Mouse (Mus musculus) MEL (cell line): ENCODE measurements around the gene Hamp2. TPM values are rescaled to one million over a fixed set of nuclear protein-coding genes. Genes with fewer than 3 reads are reported as not detected.

Source experiments
- DNase-seq: peaks from one replicate; pipeline ENCODE4 v3.0.0; 2011; ENCODE audit warnings: low read depth, low spot score
- H3K27ac ChIP-seq: 2 replicates; pipeline ENCODE4 v1.5.1; 2012; ENCODE audit warnings: low read depth, mild to moderate bottlenecking, control low read depth, low read length, moderate library complexity; ENCODE audit not compliant: control insufficient read depth
- H3K27me3 ChIP-seq, 2 experiments: fragments of 150-350 bp in 1 of 2; sonication (generic) in 1 of 2; 2 replicates each; pipeline ENCODE4 v1.6.1; 2012; ENCODE audit warnings: low read length in 2 of 2, mild to moderate bottlenecking in 2 of 2, improper control_type of control experiment in 1 of 2, moderate library complexity in 1 of 2; ENCODE audit not compliant: insufficient read depth in 2 of 2, control insufficient read depth in 1 of 2
- H3K36me3 ChIP-seq, 2 experiments: 2 replicates each; pipeline ENCODE4 v1.6.1; 2012 to 2014; ENCODE audit warnings: low read length in 2 of 2, improper control_type of control experiment in 1 of 2, inconsistent platforms in 1 of 2, mild to moderate bottlenecking in 1 of 2; ENCODE audit not compliant: insufficient read depth in 2 of 2, control insufficient read depth in 1 of 2
- H3K4me1 ChIP-seq, 2 experiments: fragments of 150-350 bp in 1 of 2; sonication (generic) in 1 of 2; 2 replicates each; pipeline ENCODE4 v1.6.1; 2012; ENCODE audit warnings: low read length in 2 of 2, improper control_type of control experiment in 1 of 2, mild to moderate bottlenecking in 1 of 2; ENCODE audit not compliant: insufficient read depth in 2 of 2, control insufficient read depth in 1 of 2
- H3K4me3 ChIP-seq, 2 experiments: fragments of 150-350 bp in 1 of 2; sonication (generic) in 1 of 2; 2 replicates each; pipeline ENCODE4 v1.5.1; 2012; ENCODE audit warnings: low read depth in 2 of 2, low read length in 2 of 2, mild to moderate bottlenecking in 2 of 2, moderate library complexity in 2 of 2, control low read depth in 1 of 2, improper control_type of control experiment in 1 of 2; ENCODE audit not compliant: control insufficient read depth in 1 of 2, insufficient read depth in 1 of 2
- H3K79me2 ChIP-seq: 2 replicates; pipeline ENCODE4 v1.6.1; 2012; ENCODE audit warnings: mild to moderate bottlenecking, low read length, moderate library complexity; ENCODE audit not compliant: control insufficient read depth, poor library complexity, insufficient read depth
- H3K9ac ChIP-seq: 2 replicates; pipeline ENCODE4 v1.6.1; 2012; ENCODE audit warnings: low read depth, mild to moderate bottlenecking, control low read depth, low read length, moderate library complexity; ENCODE audit not compliant: control insufficient read depth, poor library complexity, severe bottlenecking
- H3K9me3 ChIP-seq: fragments of 150-350 bp; sonication (generic); replicated peaks from 2 replicates; pipeline ENCODE4 v1.6.1; 2012; ENCODE audit warnings: mild to moderate bottlenecking, low read length, improper control_type of control experiment, moderate library complexity; ENCODE audit not compliant: insufficient read depth
- BHLHE40 ChIP-seq: IDR thresholded peaks from 2 replicates; pipeline ENCODE4 v1.6.1; 2012; ENCODE audit warnings: low read depth, mild to moderate bottlenecking, inconsistent platforms, low read length, improper control_type of control experiment, borderline replicate concordance
- CHD1 ChIP-seq: IDR thresholded peaks from 2 replicates; pipeline ENCODE4 v1.6.1; 2012; ENCODE audit warnings: low read depth, mild to moderate bottlenecking, inconsistent platforms, low read length, improper control_type of control experiment
- CTCF ChIP-seq, 3 experiments: IDR thresholded peaks in 2 of 3; conservative IDR thresholded peaks in 1 of 3; 2 replicates each; pipeline ENCODE4 v1.5.1; 2011 to 2012; ENCODE audit warnings: low read length in 3 of 3, low read depth in 2 of 3, mild to moderate bottlenecking in 2 of 3, improper control_type of control experiment in 1 of 3, inconsistent platforms in 1 of 3, mixed read lengths in 1 of 3, moderate library complexity in 1 of 3; ENCODE audit not compliant: control insufficient read depth in 1 of 3, insufficient read depth in 1 of 3, poor library complexity in 1 of 3, severe bottlenecking in 1 of 3
- ELF1 ChIP-seq: IDR thresholded peaks from 2 replicates; pipeline ENCODE4 v1.6.1; 2014; ENCODE audit warnings: low read depth, mild to moderate bottlenecking, inconsistent platforms, low read length, improper control_type of control experiment, moderate library complexity
- EP300 ChIP-seq, 2 experiments: IDR thresholded peaks; 2 replicates each; pipeline ENCODE4 v1.6.1; 2011; ENCODE audit warnings: improper control_type of control experiment in 2 of 2, low read length in 2 of 2, low read depth in 1 of 2, mild to moderate bottlenecking in 1 of 2
- GABPA ChIP-seq: IDR thresholded peaks from 2 replicates; pipeline ENCODE4 v1.6.1; 2012; ENCODE audit warnings: low read depth, mild to moderate bottlenecking, inconsistent platforms, low read length, improper control_type of control experiment, moderate library complexity
- HCFC1 ChIP-seq: IDR thresholded peaks from 2 replicates; pipeline ENCODE4 v1.6.1; 2012; ENCODE audit warnings: low read depth, mild to moderate bottlenecking, inconsistent platforms, low read length, improper control_type of control experiment, moderate library complexity
- JUND ChIP-seq: IDR thresholded peaks from 2 replicates; pipeline ENCODE4 v1.6.1; 2011; ENCODE audit warnings: low read depth, mild to moderate bottlenecking, improper control_type of control experiment, low read length
- MAZ ChIP-seq: IDR thresholded peaks from 2 replicates; pipeline ENCODE4 v1.6.1; 2012; ENCODE audit warnings: low read depth, mild to moderate bottlenecking, inconsistent platforms, low read length, improper control_type of control experiment
- MYB ChIP-seq: IDR thresholded peaks from 2 replicates; pipeline ENCODE4 v1.6.1; 2011; ENCODE audit warnings: mild to moderate bottlenecking, low read depth, low read length, improper control_type of control experiment
- MYC ChIP-seq: IDR thresholded peaks from 2 replicates; pipeline ENCODE4 v1.6.1; 2011; ENCODE audit warnings: low read depth, mild to moderate bottlenecking, low read length, improper control_type of control experiment, moderate library complexity
- NRF1 ChIP-seq: IDR thresholded peaks from 2 replicates; pipeline ENCODE4 v1.6.1; 2014; ENCODE audit warnings: low read depth, mild to moderate bottlenecking, inconsistent platforms, low read length, improper control_type of control experiment, moderate library complexity; ENCODE audit not compliant: poor library complexity, insufficient read depth, severe bottlenecking
- POLR2A ChIP-seq, 2 experiments: IDR thresholded peaks; 2 replicates each; pipeline ENCODE4 v1.6.1; 2011 to 2012; ENCODE audit warnings: low read length in 2 of 2, mild to moderate bottlenecking in 2 of 2, control low read depth in 1 of 2, improper control_type of control experiment in 1 of 2, low read depth in 1 of 2, moderate library complexity in 1 of 2; ENCODE audit not compliant: control insufficient read depth in 1 of 2, insufficient read depth in 1 of 2, poor library complexity in 1 of 2
- RCOR1 ChIP-seq: IDR thresholded peaks from 2 replicates; pipeline ENCODE4 v1.6.1; 2012; ENCODE audit warnings: low read depth, mild to moderate bottlenecking, inconsistent platforms, low read length, improper control_type of control experiment
- SIN3A ChIP-seq: IDR thresholded peaks from 2 replicates; pipeline ENCODE4 v1.6.1; 2012; ENCODE audit warnings: low read length, improper control_type of control experiment, inconsistent platforms
- SMC3 ChIP-seq: IDR thresholded peaks from 2 replicates; pipeline ENCODE4 v1.6.1; 2011; ENCODE audit warnings: low read depth, low read length, improper control_type of control experiment
- TBP ChIP-seq: IDR thresholded peaks from 2 replicates; pipeline ENCODE4 v1.8.0; 2011; ENCODE audit warnings: low read depth, low read length, improper control_type of control experiment
- ZC3H11A ChIP-seq: IDR thresholded peaks from 2 replicates; pipeline ENCODE4 v1.6.1; 2012; ENCODE audit warnings: low read depth, mild to moderate bottlenecking, inconsistent platforms, low read length, improper control_type of control experiment
- ZKSCAN1 ChIP-seq: IDR thresholded peaks from 2 replicates; pipeline ENCODE4 v1.6.1; 2012; ENCODE audit warnings: low read depth, mild to moderate bottlenecking, inconsistent platforms, low read length, improper control_type of control experiment, moderate library complexity
- ZNF384 ChIP-seq: IDR thresholded peaks from 2 replicates; pipeline ENCODE4 v1.6.1; 2012; ENCODE audit warnings: low read depth, mild to moderate bottlenecking, inconsistent platforms, low read length, improper control_type of control experiment
- polyA plus RNA-seq, 2 experiments: library from polyadenylated mRNA; stranded (reverse) in 1 of 2; unstranded in 1 of 2; fragments of >175 nt in 1 of 2; fragments of >200 nt in 1 of 2; gene quantifications; 2 replicates each; pipeline versions ENCODE4 v1.2.1 to v1.2.4; 2012; ENCODE audit warnings: low replicate concordance in 2 of 2, low read depth in 1 of 2; ENCODE audit not compliant: insufficient read length in 2 of 2, insufficient read depth in 1 of 2, missing spikeins in 1 of 2
- total RNA-seq: library from RNA; depleted of rRNA; stranded (reverse); fragments of 300-350 nt; gene quantifications from 2 replicates; pipeline ENCODE4 v1.2.3, GENCODE M21; 2012

Hamp2 gene
- total and polyA plus RNA-seq, 3 experiments = not detected

GRCm38 (mm10) chr7:30964366-30964765 is 39.9 kb upstream of the Hamp2 start (continued):
- no peak for TF ChIP-seq CHD1

GRCm38 (mm10) chr7:30962862-30963261 is 38.4 kb upstream of the Hamp2 start:
- DNase-seq = no peak
- no peak for TF ChIP-seq RCOR1
- no peak for TF ChIP-seq MYB
- no peak for TF ChIP-seq HCFC1
- TF ChIP-seq JUND = no peak
- TF ChIP-seq POLR2A (IDR thresholded peaks at IDR 0.05; ENCODE audit: control insufficient read depth in 1 of 2, insufficient read depth in 1 of 2, low read depth in 1 of 2, low read length in 2 of 2, poor library complexity in 1 of 2) = no peak
- no peak for TF ChIP-seq NRF1
- TF ChIP-seq MYC = no peak
- no peak for TF ChIP-seq ZNF384
- TF ChIP-seq GABPA = no peak
- no peak for TF ChIP-seq MAZ
- TF ChIP-seq ELF1 = no peak
- no peak for TF ChIP-seq ZC3H11A
- no peak for TF ChIP-seq SIN3A
- TF ChIP-seq TBP = no peak
- TF ChIP-seq CTCF (IDR thresholded peaks at IDR 0.05 in 2 of 3, conservative IDR thresholded peaks at IDR 0.05 in 1 of 3; ENCODE audit: control insufficient read depth in 1 of 3, insufficient read depth in 1 of 3, low read depth in 2 of 3, low read length in 3 of 3, poor library complexity in 1 of 3, severe bottlenecking in 1 of 3) = no peak
- TF ChIP-seq EP300 (IDR thresholded peaks at IDR 0.05; ENCODE audit: low read depth in 1 of 2, low read length in 2 of 2) = no peak
- no peak for TF ChIP-seq ZKSCAN1
- no peak for TF ChIP-seq SMC3
- TF ChIP-seq BHLHE40 = no peak
- TF ChIP-seq, all 39 proteins: peak for 0
- Histone ChIP-seq H3K36me3 (peaks cover 0 to 5% of the 10 kb centered on the region in 2 experiments; a peak in 2 of 4 replicates), H3K27me3 (peaks cover 0 to 1% of the 10 kb centered on the region in 2 experiments; a peak in 3 of 4 replicates), H3K79me2 (peaks cover 1% of the 10 kb centered on the region; the same call in 1 of the 2 replicates), H3K27ac (no peak overlapping the region), H3K4me1 (peaks cover 0 to 3% of the 10 kb centered on the region in 2 experiments; a peak in 1 of 4 replicates), H3K4me3 (no peak overlapping the region), H3K9me3 (no peaks in the 10 kb centered on the region), H3K9ac (no peak overlapping the region)
